Mouse (Mus musculus) ES-E14 (cell line): ENCODE measurements around the gene Asic3. TPM values are rescaled to one million over a fixed set of nuclear protein-coding genes. Genes with fewer than 3 reads are reported as not detected.
"Not testable (repeated sequence)": the region's sequence is repeated elsewhere in the genome, so short reads cannot be mapped to it uniquely, and the experiment has no call there.

Experiments
- DNase-seq: peaks from one replicate; pipeline ENCODE4 v3.0.0-alpha.2; 2013; ENCODE audit warnings: low read depth, low spot score
- H3K27ac ChIP-seq: 2 replicates; pipeline ENCODE4 v1.5.1; 2012; ENCODE audit warnings: low read depth, mild to moderate bottlenecking, low read length, moderate library complexity, mixed read lengths; ENCODE audit not compliant: poor library complexity, insufficient read depth, severe bottlenecking
- H3K36me3 ChIP-seq: 2 replicates; pipeline ENCODE4 v1.6.1; 2012; ENCODE audit warnings: mild to moderate bottlenecking, low read length, moderate library complexity, mixed read lengths; ENCODE audit not compliant: control insufficient read depth, poor library complexity, insufficient read depth, severe bottlenecking
- H3K4me1 ChIP-seq, 2 experiments: fragments of 150-350 bp in 1 of 2; sonication (generic) in 1 of 2; 2 replicates each; pipeline ENCODE4 v1.6.1; 2012; ENCODE audit warnings: low read length in 2 of 2, mild to moderate bottlenecking in 1 of 2, mixed read lengths in 1 of 2; ENCODE audit not compliant: control insufficient read depth in 2 of 2, insufficient read depth in 2 of 2, poor library complexity in 1 of 2
- H3K4me3 ChIP-seq, 2 experiments: fragments of 150-350 bp in 1 of 2; sonication (generic) in 1 of 2; 2 replicates each; pipeline ENCODE4 v1.5.1; 2012; ENCODE audit warnings: low read length in 2 of 2, low read depth in 1 of 2, mild to moderate bottlenecking in 1 of 2, mixed read lengths in 1 of 2; ENCODE audit not compliant: insufficient read depth in 1 of 2, poor library complexity in 1 of 2, severe bottlenecking in 1 of 2
- H3K9ac ChIP-seq: 2 replicates; pipeline ENCODE4 v1.6.1; 2012; ENCODE audit warnings: low read depth, mild to moderate bottlenecking, low read length, mixed read lengths; ENCODE audit not compliant: poor library complexity, insufficient read depth, severe bottlenecking
- H3K9me3 ChIP-seq: fragments of 150-350 bp; sonication (generic); 2 replicates; pipeline ENCODE4 v1.6.1; 2012; ENCODE audit warnings: low read depth, mild to moderate bottlenecking, low read length; ENCODE audit not compliant: control insufficient read depth, insufficient read depth
- CHD2 ChIP-seq: IDR thresholded peaks from 2 replicates; pipeline ENCODE4 v1.6.1; 2014; ENCODE audit warnings: mild to moderate bottlenecking, low read depth, low read length, inconsistent platforms
- HCFC1 ChIP-seq: IDR thresholded peaks from 2 replicates; pipeline ENCODE4 v1.6.1; 2012; ENCODE audit warnings: low read length, inconsistent platforms, borderline replicate concordance; ENCODE audit not compliant: insufficient read depth
- MAFK ChIP-seq: IDR thresholded peaks from 2 replicates; pipeline ENCODE4 v1.6.1; 2014; ENCODE audit warnings: mild to moderate bottlenecking, low read depth, low read length, inconsistent platforms; ENCODE audit not compliant: insufficient read depth
- ZC3H11A ChIP-seq: IDR thresholded peaks from 2 replicates; pipeline ENCODE4 v1.6.1; 2012; ENCODE audit warnings: low read depth, mild to moderate bottlenecking, inconsistent platforms, low read length, borderline replicate concordance
- ZNF384 ChIP-seq: IDR thresholded peaks from 2 replicates; pipeline ENCODE4 v1.6.1; 2012; ENCODE audit warnings: low read depth, low read length, inconsistent platforms
- in situ Hi-C, 2 experiments: fragments of 600-800 bp; cut with MboI; formaldehyde crosslinking; loops; one replicate each; pipeline ENCODE4 v1.15.1; 2025; ENCODE audit warnings: low sequenced_read_pairs in 2 of 2, inconsistent platforms in 1 of 2; ENCODE audit not compliant: unreplicated experiment in 2 of 2
- total RNA-seq: library from RNA; depleted of rRNA; stranded (reverse); fragments of 300-350 nt; gene quantifications from 2 replicates; pipeline ENCODE4 v1.2.3, GENCODE M21; 2012

The Asic3 gene
- total RNA-seq, 1 experiment = 0.40 TPM

DNA sequence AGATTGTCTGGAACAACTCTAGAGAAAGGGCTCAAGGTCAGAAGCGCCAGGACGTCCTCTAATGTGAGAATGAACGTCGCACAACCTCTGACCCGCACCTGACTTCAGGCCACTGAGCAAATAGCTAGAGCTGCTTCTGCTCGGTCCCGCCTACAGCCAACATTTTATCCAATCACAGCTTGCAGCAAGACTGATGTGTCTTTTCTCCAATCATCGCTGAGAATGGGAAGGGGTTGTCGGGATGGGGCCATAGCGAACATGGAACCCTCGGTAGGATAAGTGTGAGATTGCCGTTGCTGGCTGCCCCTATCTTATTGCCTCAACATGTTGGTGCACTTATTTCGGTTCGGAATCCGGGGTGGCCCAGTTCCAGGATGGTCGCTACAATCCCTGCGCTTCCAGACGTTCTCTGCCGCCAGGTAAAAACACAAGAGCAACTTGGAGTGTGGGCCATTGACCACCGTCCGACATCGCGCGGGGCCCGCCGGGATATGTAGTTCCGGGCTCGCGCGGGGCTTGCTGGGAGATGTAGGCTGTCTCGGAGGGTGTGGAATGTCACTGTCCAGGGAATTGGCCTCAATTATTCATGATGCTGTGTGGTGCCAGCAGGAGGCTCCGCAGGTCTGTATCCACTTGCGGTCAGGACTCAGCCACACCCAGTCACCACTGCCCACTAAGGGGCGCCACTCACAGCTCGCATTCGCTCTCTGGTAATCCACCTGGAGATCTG, 18.9 kb upstream of the Asic3 start:
- Histone ChIP-seq H3K9ac (peak overlapping the region; percentile 83), H3K36me3 (no peaks in the 10 kb centered on the region), H3K4me1 (peaks cover 3 to 11% of the 10 kb centered on the region in 2 experiments; a peak in 3 of 4 replicates), H3K27ac (peak overlapping the region; percentile 56), H3K9me3 (no peaks in the 10 kb centered on the region), H3K4me3 (peak overlapping the region; percentile 69 to 92)
- in situ Hi-C loops = no loop called here
- TF ChIP-seq CHD2 (peak; percentile 91), HCFC1 (peak; percentile 97), ZNF384 (no peak)
- DNase-seq = peak; percentile 98

GRCm38 (mm10) chr5:24396254-24396653, 16.9 kb upstream of the Asic3 start:
- H3K27ac ChIP-seq, H3K9ac ChIP-seq, DNase-seq, H3K4me3 ChIP-seq, H3K9me3 ChIP-seq, in situ Hi-C loops, H3K36me3 ChIP-seq: not testable (repeated sequence)
- peaks cover 3 to 11% of the 10 kb centered on the region in 2 experiments; a peak in 3 of 4 replicates for H3K4me1 ChIP-seq

GRCm38 (mm10) chr5:24399686-24400085, 13.5 kb upstream of the Asic3 start:
- H3K9me3 ChIP-seq = no peaks in the 10 kb centered on the region
- no peak overlapping the region for H3K9ac ChIP-seq
- DNase-seq = no peak
- in situ Hi-C loops = no loop called here
- no peak overlapping the region for H3K27ac ChIP-seq
- H3K36me3 ChIP-seq = peaks cover 2% of the 10 kb centered on the region; the same call in 1 of the 2 replicates
- TF ChIP-seq ZNF384 (no peak), ZC3H11A (no peak), CHD2 (no peak), HCFC1 (no peak), MAFK (no peak)
- H3K4me3 ChIP-seq = no peak overlapping the region
- peaks cover 0 to 4% of the 10 kb centered on the region in 2 experiments; a peak in 1 of 4 replicates for H3K4me1 ChIP-seq

DNA sequence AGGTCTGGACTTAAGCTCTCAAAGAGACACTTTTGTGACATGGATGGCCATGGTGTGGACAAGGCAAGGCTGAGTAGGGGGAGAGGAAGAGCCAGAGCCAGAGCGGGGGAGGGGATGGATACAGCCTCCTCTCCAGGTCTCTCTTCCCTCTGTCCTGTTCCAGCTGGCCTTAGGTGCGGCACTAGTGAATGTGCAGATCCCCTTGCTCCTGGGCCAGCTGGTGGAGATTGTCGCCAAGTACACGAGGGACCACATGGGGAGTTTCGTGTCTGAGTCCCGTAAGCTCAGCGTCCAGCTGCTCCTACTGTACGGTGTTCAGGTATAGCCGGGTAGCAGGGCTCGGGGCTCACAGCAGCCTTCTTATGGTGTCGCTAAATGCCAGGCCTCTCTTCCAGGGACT, 12.8 kb upstream of the Asic3 start:
- no peak for DNase-seq
- Histone ChIP-seq H3K9ac (no peak overlapping the region), H3K4me3 (no peak overlapping the region), H3K4me1 (peaks cover 0 to 5% of the 10 kb centered on the region in 2 experiments; a peak in 2 of 4 replicates), H3K9me3 (no peaks in the 10 kb centered on the region), H3K27ac (no peak overlapping the region), H3K36me3 (peaks cover 2% of the 10 kb centered on the region; the same call in 1 of the 2 replicates)
- in situ Hi-C loops = no loop called here
- no peak for TF ChIP-seq ZC3H11A
- TF ChIP-seq HCFC1 = no peak
- TF ChIP-seq CHD2 = no peak
- TF ChIP-seq ZNF384 = no peak
- no peak for TF ChIP-seq MAFK
